Mouse (Mus musculus) E14TG2a.4 (cell line): ENCODE measurements around the gene Pigp.
A peak's percentile ranks its signal among the peaks of the same experiment; 100 is the strongest.
"Not testable (repeated sequence)": the region's sequence is repeated elsewhere in the genome, so short reads cannot be mapped to it uniquely, and the experiment has no call there.

Experiments used
- H3K27me3 ChIP-seq: 2 replicates; pipeline ENCODE4 v1.6.1; 2014; ENCODE audit warnings: low read length, control low read depth; ENCODE audit not compliant: insufficient read depth
- H3K36me3 ChIP-seq: 2 replicates; pipeline ENCODE4 v1.6.1; 2014; ENCODE audit warnings: low read length, control low read depth; ENCODE audit not compliant: insufficient read depth
- H3K4me1 ChIP-seq: replicated peaks from 2 replicates; pipeline ENCODE4 v1.6.1; 2014; ENCODE audit warnings: low read depth, low read length, control low read depth
- H3K4me3 ChIP-seq: replicated peaks from 2 replicates; pipeline ENCODE4 v1.5.1; 2014; ENCODE audit warnings: mild to moderate bottlenecking, low read length
- H3K9me3 ChIP-seq: 2 replicates; pipeline ENCODE4 v1.6.1; 2014; ENCODE audit warnings: low read length, control low read depth
- CTCF ChIP-seq: conservative IDR thresholded peaks from 2 replicates; pipeline ENCODE4 v1.5.1; 2014; ENCODE audit warnings: low read length
- NANOG ChIP-seq: IDR thresholded peaks from 2 replicates; pipeline ENCODE4 v1.6.1; 2014; ENCODE audit warnings: borderline replicate concordance, low read length, mixed read lengths
- POU5F1 ChIP-seq: IDR thresholded peaks from 2 replicates; pipeline ENCODE4 v1.6.1; 2014; ENCODE audit warnings: low read length, borderline replicate concordance

Pigp gene

DNA sequence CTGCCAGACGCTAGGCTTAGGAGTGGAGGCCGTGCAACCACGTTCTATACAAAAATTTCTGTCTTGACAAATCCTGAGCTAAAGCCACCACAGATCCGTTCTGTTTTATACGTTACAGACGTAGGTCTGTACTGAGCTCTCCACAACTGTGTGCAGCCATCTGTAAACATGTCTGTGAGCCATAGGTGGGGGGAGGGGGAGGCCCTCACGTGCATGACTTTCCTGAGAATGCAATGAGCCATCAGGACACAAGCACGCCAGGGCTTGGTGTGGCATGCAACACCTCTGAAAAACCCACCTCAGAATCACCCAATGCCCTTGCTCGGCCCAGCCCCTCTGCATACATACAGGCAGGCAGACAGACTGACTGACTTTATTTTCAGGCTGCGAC is 21.4 kb downstream of the Pigp start:
- TF ChIP-seq CTCF (no peak), POU5F1 (no peak), NANOG (no peak)
- H3K27me3 ChIP-seq, result 0 out of 2 replicates have a peak, but pooled peaks cover 4% of the 10 kb centered on the region
- H3K4me3 ChIP-seq, result no peak overlapping the region
- H3K4me1 ChIP-seq, result peaks cover 6% of the 10 kb centered on the region
- no peaks in the 10 kb centered on the region for H3K36me3 ChIP-seq
- no peaks in the 10 kb centered on the region for H3K9me3 ChIP-seq

DNA sequence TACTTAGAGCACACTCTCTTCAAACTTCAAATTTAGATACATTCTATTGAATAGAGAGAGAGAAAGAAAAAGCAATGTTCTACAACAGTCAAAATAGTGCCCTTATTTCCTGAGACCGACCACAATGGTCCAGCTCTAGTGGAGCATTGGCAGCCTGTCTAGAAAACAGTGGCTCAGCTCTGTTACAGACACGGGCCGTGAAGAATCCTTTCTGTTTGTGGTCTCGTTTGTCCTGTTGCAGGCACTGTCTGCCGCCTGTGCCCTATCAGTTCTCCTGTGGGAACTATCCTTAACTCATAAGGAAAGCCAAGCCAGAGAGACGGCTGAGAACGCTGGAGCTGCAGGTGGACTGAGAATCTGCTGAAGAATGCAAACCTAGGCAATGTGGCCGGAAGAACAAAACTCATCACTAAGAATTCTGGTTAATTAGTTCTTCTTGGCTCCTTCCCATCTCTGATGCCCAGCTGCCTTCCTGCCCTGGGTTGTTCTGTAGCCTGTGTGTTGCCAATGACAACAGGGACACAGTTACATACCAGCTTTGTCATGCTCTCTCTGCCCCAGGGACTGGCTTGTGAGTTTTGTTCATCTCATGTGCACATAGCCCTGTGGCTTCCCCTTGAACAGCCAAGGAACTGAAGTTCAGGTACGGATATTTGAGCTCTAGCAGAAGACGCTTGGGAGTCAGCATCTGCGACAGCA is 21.9 kb downstream of the Pigp start:
- H3K27me3 ChIP-seq, result 0 out of 2 replicates have a peak, but pooled peaks cover 4% of the 10 kb centered on the region
- TF ChIP-seq NANOG, result no peak
- TF ChIP-seq CTCF, result no peak
- TF ChIP-seq POU5F1, result no peak
- H3K9me3 ChIP-seq, result no peaks in the 10 kb centered on the region
- peaks cover 6% of the 10 kb centered on the region for H3K4me1 ChIP-seq
- no peaks in the 10 kb centered on the region for H3K36me3 ChIP-seq
- H3K4me3 ChIP-seq, result no peak overlapping the region

DNA sequence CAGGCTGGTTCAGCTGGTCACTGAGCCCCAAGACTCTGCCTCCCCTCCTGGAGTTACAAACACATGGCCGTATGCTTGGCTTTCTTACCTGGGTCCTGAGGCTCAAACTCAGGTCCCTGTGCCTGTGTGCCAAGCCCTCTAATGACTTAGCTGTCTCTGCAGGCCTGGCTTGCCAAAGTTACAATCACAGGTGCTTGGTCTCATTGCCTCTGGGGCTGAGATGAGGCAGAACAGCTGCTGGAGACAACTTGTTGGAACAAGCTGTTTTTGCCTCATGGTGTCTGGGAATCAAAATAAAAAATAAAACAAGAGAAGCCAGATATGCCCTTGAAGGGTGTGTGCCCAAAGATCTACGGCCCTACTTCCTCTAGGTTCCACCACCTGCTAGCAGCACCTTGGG is 22.9 kb downstream of the Pigp start:
- Histone ChIP-seq H3K4me1 (peaks cover 5% of the 10 kb centered on the region), H3K36me3 (no peaks in the 10 kb centered on the region), H3K9me3 (no peaks in the 10 kb centered on the region), H3K27me3 (0 out of 2 replicates have a peak, but pooled peaks cover 4% of the 10 kb centered on the region), H3K4me3 (no peak overlapping the region)
- no peak for TF ChIP-seq NANOG
- TF ChIP-seq CTCF, result no peak

DNA sequence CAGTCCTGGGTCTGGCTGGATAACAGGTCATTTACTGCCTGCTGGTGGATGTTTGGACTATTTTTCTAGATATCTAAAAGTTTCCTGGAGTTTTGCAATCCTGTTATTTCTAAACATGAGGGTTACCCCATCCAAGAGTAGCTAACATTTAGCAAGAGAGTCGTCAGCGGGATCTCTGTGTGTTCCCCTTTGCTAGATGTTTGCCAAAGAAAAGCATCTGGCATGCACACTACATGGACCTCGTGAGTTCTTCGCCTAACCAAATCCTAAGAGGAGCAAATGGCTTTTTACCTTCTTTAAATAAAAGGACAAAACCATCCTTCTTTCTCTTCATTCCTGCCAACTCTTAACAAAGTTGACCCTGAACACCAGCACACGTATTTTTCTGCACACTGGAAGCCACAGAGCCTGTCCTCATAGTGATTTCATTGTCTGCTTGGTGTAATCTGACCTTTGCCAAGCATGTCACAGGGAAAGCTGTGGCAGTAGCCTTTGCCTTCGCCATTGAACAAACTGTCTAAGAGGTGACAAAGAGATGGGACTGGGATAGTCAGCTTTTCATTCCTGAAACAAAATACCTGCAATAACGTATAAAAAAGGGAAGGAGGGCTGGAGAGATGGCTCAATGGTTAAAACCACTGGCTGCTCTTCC is 24.4 kb downstream of the Pigp start:
- Histone ChIP-seq H3K4me3 (no peak overlapping the region), H3K36me3 (no peaks in the 10 kb centered on the region), H3K4me1 (no peaks in the 10 kb centered on the region), H3K9me3 (no peaks in the 10 kb centered on the region), H3K27me3 (0 out of 2 replicates have a peak, but pooled peaks cover 4% of the 10 kb centered on the region)
- TF ChIP-seq POU5F1 (no peak), CTCF (no peak), NANOG (no peak)

DNA sequence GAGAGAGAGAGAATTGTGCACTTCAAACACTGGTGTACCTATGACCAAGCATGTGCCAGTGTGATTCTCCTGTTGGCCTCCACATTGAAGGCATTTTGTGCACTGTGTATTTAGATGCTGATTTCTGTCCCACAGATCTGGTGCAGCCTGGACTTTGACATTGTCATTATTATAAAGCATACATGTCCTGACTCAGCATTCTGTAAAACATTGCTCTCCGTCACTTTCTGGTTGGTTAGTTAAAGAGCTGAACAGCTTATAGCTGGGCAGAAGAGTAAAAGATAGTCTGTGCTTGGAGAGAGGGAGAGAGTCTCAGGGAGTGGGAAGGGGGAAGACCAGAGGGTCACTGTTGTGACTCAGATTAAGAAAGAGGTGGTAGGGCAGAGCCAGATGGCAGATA is 25.9 kb downstream of the Pigp start:
- Histone ChIP-seq H3K9me3 (no peaks in the 10 kb centered on the region), H3K36me3 (no peaks in the 10 kb centered on the region), H3K27me3 (0 out of 2 replicates have a peak, but pooled peaks cover 4% of the 10 kb centered on the region), H3K4me1 (no peaks in the 10 kb centered on the region), H3K4me3 (no peak overlapping the region)
- no peak for TF ChIP-seq NANOG
- TF ChIP-seq POU5F1, result no peak

DNA sequence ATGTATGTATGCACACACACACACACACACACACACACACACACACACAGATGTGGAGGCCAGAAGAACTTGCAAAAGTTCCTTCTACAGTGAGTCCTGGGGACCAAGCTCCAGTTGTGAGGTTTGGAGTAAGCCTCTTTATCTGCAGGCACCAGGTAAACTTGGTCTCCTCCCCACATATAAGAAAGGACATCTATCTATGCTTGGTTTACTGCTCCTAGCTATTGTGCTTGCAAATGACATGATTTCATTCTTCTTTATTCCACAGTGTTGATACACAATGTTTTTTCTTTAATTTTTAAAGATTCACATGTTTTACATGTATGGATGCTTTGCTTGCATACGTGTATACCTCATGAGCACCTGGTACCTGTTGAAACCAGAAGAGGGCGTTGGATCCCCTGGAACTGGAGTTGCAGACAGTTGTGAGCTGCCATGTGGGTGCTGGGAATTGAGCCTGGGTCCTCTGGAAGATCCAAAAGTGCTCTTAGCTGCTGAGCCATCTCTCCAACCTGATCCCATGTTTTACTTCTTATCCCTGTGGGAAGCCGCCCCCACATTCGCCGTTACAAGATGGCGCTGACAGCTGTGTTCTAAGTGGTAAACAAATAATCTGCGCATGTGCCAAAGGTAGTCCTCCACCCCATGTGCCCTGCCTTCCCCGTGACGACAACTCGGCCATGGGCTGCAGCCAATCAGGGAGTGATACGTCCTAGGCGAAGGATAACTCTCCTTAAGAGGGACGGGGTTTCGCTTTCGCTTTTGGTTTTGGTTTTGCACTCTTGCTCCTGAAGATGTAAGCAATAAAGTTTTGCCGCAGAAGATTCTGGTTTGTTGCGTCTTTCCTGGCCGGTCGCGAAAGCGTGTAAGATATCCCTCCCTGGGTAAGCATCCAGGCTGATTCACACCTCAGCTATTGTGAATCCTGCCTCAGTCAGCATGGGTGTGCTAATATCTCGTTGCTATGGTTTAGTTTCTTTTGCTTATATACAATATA is 32.2 kb downstream of the Pigp start:
- H3K27me3 ChIP-seq, H3K4me3 ChIP-seq, H3K4me1 ChIP-seq, H3K36me3 ChIP-seq, H3K9me3 ChIP-seq: not testable (repeated sequence)

DNA sequence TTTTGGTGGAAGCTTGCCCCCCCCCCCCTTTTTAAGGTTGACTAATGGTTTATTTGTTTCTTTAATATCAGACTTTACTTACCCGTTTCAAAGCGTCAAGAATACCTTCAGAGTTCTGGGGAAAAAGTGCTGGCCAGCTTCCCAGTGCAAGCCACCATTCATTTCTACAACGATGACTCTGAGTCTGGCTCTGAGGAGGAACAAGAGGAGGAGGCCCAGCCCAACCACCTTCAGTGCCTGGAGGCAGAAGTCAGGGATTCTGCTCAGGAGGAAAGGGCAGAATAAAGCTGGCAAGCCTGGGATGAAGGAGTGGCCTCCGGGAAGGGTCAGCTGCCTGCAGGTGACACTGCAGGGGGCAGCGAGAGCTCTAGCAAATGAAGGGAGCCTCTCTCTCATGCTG is 36.0 kb downstream of the Pigp start:
- H3K9me3 ChIP-seq, result no peaks in the 10 kb centered on the region
- TF ChIP-seq CTCF (no peak), NANOG (no peak), POU5F1 (no peak)

DNA sequence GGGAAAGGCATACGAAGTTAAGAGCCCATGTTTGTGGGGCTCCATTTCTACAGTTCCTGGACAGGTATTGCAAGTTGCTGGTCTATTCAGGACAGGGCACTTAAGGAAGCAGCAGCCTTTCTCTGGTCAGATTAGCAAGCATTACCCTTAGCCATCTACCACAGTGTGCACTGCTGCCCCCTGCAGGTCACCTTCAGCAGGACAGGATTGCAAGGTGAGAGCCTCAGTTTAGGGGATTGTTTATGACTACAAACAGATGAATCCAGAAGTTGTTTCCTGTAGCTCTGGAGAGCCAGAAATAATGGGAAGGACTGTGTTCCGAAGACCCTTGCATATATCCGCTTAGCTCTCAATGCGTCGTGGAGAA is 39.8 kb downstream of the Pigp start:
- Histone ChIP-seq H3K4me3 (no peak overlapping the region), H3K4me1 (peaks cover 25% of the 10 kb centered on the region), H3K27me3 (peaks cover 55% of the 10 kb centered on the region), H3K9me3 (no peaks in the 10 kb centered on the region), H3K36me3 (no peaks in the 10 kb centered on the region)
- TF ChIP-seq POU5F1 (no peak), CTCF (peak; percentile 91)

More for the DNA sequence above, 36.0 kb downstream of the Pigp start:
- Histone ChIP-seq H3K36me3 (no peaks in the 10 kb centered on the region), H3K27me3 (peaks cover 18% of the 10 kb centered on the region), H3K4me1 (peaks cover 6% of the 10 kb centered on the region), H3K4me3 (no peak overlapping the region)
